Mouse (Mus musculus): ENCODE results near the gene Klhdc7a.

The Klhdc7a gene

GRCm38 (mm10) chr4:139960086-139960713, 7.6 kb downstream of the Klhdc7a start:
- ATAC-seq (ENCODE audit: low TSS enrichment), result no peak

- no peak for ATAC-seq (ENCODE audit: low TSS enrichment)
Observed at GRCm38 (mm10) chr4:139959188-139959587, 8.6 kb downstream of the Klhdc7a start.

GRCm38 (mm10) chr4:139950876-139951485, 16.8 kb downstream of the Klhdc7a start:
- no peak for ATAC-seq (ENCODE audit: low TSS enrichment)

GRCm38 (mm10) chr4:139950431-139950848, 17.4 kb downstream of the Klhdc7a start:
- ATAC-seq (ENCODE audit: low TSS enrichment), result no peak

- no peak for ATAC-seq (ENCODE audit: low TSS enrichment)
Observed at GRCm38 (mm10) chr4:139948591-139948990, 19.2 kb downstream of the Klhdc7a start.

GRCm38 (mm10) chr4:139947341-139947740, 20.5 kb downstream of the Klhdc7a start:
- no peak for ATAC-seq (ENCODE audit: low TSS enrichment)

- ATAC-seq (ENCODE audit: low TSS enrichment), result no peak
Observed at GRCm38 (mm10) chr4:139941831-139942230, 26.0 kb downstream of the Klhdc7a start.

- no peak for ATAC-seq (ENCODE audit: low TSS enrichment)
Observed at GRCm38 (mm10) chr4:139935557-139935956, 32.3 kb downstream of the Klhdc7a start.

- ATAC-seq (ENCODE audit: low TSS enrichment), result no peak; the same call in 1 of the 2 replicates
Observed at GRCm38 (mm10) chr4:139932970-139933801, 34.6 kb downstream of the Klhdc7a start.

GRCm38 (mm10) chr4:139931790-139932510, 35.9 kb downstream of the Klhdc7a start:
- ATAC-seq (ENCODE audit: low TSS enrichment), result no peak

GRCm38 (mm10) chr4:139930885-139931284, 36.9 kb downstream of the Klhdc7a start:
- ATAC-seq (ENCODE audit: low TSS enrichment), result no peak

- peak; percentile 84 for ATAC-seq (ENCODE audit: low TSS enrichment)
Observed at GRCm38 (mm10) chr4:139926161-139926561, 41.7 kb downstream of the Klhdc7a start.

GRCm38 (mm10) chr4:139925275-139926160, 42.3 kb downstream of the Klhdc7a start:
- ATAC-seq (ENCODE audit: low TSS enrichment), result peak; percentile 58; the same call in 1 of the 2 replicates

GRCm38 (mm10) chr4:139916731-139917130, 51.1 kb downstream of the Klhdc7a start:
- peak; percentile 47; the same call in 1 of the 2 replicates for ATAC-seq (ENCODE audit: low TSS enrichment)
